ENCODE assay signal across 10 mouse cellular contexts in genomic region chr2:11869983-11870382, GRCm38 (mm10).
DNase-seq lines count a peak whose midpoint lies in the region; ATAC-seq and TF ChIP-seq lines count a peak whose summit lies in the region.
"Had no signal": no experiment of that assay in that cellular context is flagged by ENCODE, and none has a peak within 500 bp of the region (broad histone marks: within the 10 kb centered on the region; RNA-seq: fewer than 3 reads in every experiment).

No protein-coding gene starts in this region.

- TF ChIP-seq CTCF in kidney, postnatal 0 days (IDR thresholded peaks at IDR 0.05; ENCODE audit: low read depth) = peak; percentile 65

- no peaks in the 10 kb centered on the region for H3K4me1 ChIP-seq in forebrain, embryonic 16.5 days (replicated peaks; ENCODE audit: control insufficient read depth, insufficient read depth, low read length)
- no peaks in the 10 kb centered on the region for H3K4me1 ChIP-seq in forebrain, embryonic 11.5 days (replicated peaks; ENCODE audit: control insufficient read depth, insufficient read depth, low read length)
- H3K4me1 ChIP-seq in kidney, postnatal 0 days (replicated peaks; ENCODE audit: insufficient read depth, low read length) = no peaks in the 10 kb centered on the region
- H3K4me1 ChIP-seq: heart, embryonic 15.5 days had no signal

- WGBS in forebrain, embryonic 16.5 days = 34% methylated on average over 2 of the region's 2 CpGs
- WGBS in forebrain, embryonic 11.5 days = 56% methylated on average over 2 of the region's 2 CpGs
- 34% methylated on average over 2 of the region's 2 CpGs for WGBS in kidney, postnatal 0 days

- no peaks in the 10 kb centered on the region for H3K36me3 ChIP-seq in forebrain, embryonic 16.5 days (ENCODE audit: control insufficient read depth, insufficient read depth)
- H3K36me3 ChIP-seq in forebrain, embryonic 11.5 days (ENCODE audit: control insufficient read depth, insufficient read depth, low read length) = no peaks in the 10 kb centered on the region
- no peaks in the 10 kb centered on the region for H3K36me3 ChIP-seq in kidney, postnatal 0 days (ENCODE audit: insufficient read depth, low read length)
- H3K36me3 ChIP-seq: heart, embryonic 15.5 days had no signal

- no peak for DNase-seq in forebrain, embryonic 11.5 days (ENCODE audit: low spot score)
- DNase-seq in kidney, postnatal 0 days (ENCODE audit: low spot score) = peak; percentile 19
- DNase-seq in kidney, adult 11 months = no peak
- peak; percentile 13 for DNase-seq in CD4-positive, CD25-positive, alpha-beta regulatory T cell, adult 2 months (ENCODE audit: low read depth, low spot score)
- no peak for DNase-seq in thymus, postnatal 14 days
- DNase-seq in spleen, postnatal 4 days (ENCODE audit: low spot score in 2 of 2) = no peak
- DNase-seq: embryo, embryonic 11 days had no signal

- no peak overlapping the region for H3K4me3 ChIP-seq in forebrain, embryonic 16.5 days (replicated peaks; ENCODE audit: low read length)
- H3K4me3 ChIP-seq in forebrain, embryonic 11.5 days (ENCODE audit: low read depth, low read length) = no peak overlapping the region
- no peak overlapping the region for H3K4me3 ChIP-seq in kidney, postnatal 0 days (replicated peaks; ENCODE audit: low read depth, low read length)
- H3K4me3 ChIP-seq: heart, embryonic 15.5 days had no signal

- H3K9me3 ChIP-seq in forebrain, embryonic 16.5 days (ENCODE audit: control insufficient read depth, low read length) = no peaks in the 10 kb centered on the region
- H3K9me3 ChIP-seq in forebrain, embryonic 11.5 days (ENCODE audit: control insufficient read depth, low read length) = no peaks in the 10 kb centered on the region
- H3K9me3 ChIP-seq in kidney, postnatal 0 days (replicated peaks; ENCODE audit: low read length) = no peaks in the 10 kb centered on the region

- peak; percentile 58 for ATAC-seq in forebrain, embryonic 16.5 days
- no peak for ATAC-seq in forebrain, embryonic 11.5 days (replicated peaks; ENCODE audit: low FRiP score)
- no peak for ATAC-seq in kidney, postnatal 0 days (replicated peaks; ENCODE audit: low FRiP score, low read depth)
- peak; percentile 64 for ATAC-seq in megakaryocyte progenitor cell, adult 5-6 weeks (replicated peaks; ENCODE audit: poor library complexity)

- H3K27me3 ChIP-seq in forebrain, embryonic 16.5 days (replicated peaks; ENCODE audit: control insufficient read depth, insufficient read depth, low read length) = no peaks in the 10 kb centered on the region
- no peaks in the 10 kb centered on the region for H3K27me3 ChIP-seq in forebrain, embryonic 11.5 days (ENCODE audit: control insufficient read depth, insufficient read depth, low read length)
- no peaks in the 10 kb centered on the region for H3K27me3 ChIP-seq in kidney, postnatal 0 days (ENCODE audit: insufficient read depth, low read length)
- H3K27me3 ChIP-seq: heart, embryonic 15.5 days had no signal

- no peak overlapping the region for H3K9ac ChIP-seq in forebrain, embryonic 16.5 days (replicated peaks; ENCODE audit: low read depth, low read length)
- no peak overlapping the region for H3K9ac ChIP-seq in forebrain, embryonic 11.5 days (ENCODE audit: low read length)
- H3K9ac ChIP-seq in kidney, postnatal 0 days (ENCODE audit: low read depth, low read length) = no peak overlapping the region
- H3K9ac ChIP-seq: heart, embryonic 15.5 days had no signal

- no peak overlapping the region for H3K4me2 ChIP-seq in forebrain, embryonic 16.5 days (ENCODE audit: low read length)
- no peak overlapping the region for H3K4me2 ChIP-seq in forebrain, embryonic 11.5 days (ENCODE audit: low read depth, low read length, severe bottlenecking)
- no peak overlapping the region for H3K4me2 ChIP-seq in kidney, postnatal 0 days (ENCODE audit: low read length)
- H3K4me2 ChIP-seq: heart, embryonic 15.5 days had no signal

- no peak overlapping the region for H3K27ac ChIP-seq in forebrain, embryonic 16.5 days (ENCODE audit: low read length)
- no peak overlapping the region for H3K27ac ChIP-seq in forebrain, embryonic 11.5 days (ENCODE audit: low read depth, low read length)
- no peak overlapping the region for H3K27ac ChIP-seq in kidney, postnatal 0 days
- H3K27ac ChIP-seq: heart, embryonic 15.5 days had no signal

Comparison
In these comparisons a context has a peak if more than half of its experiments do, and no peak if none do; other contexts are left out.
1. ATAC-seq: peak in forebrain, embryonic 16.5 days (single experiment) and megakaryocyte progenitor cell, adult 5-6 weeks (single experiment); none in forebrain, embryonic 11.5 days (single experiment) and kidney, postnatal 0 days (single experiment).
2. DNase-seq: peak in kidney, postnatal 0 days (single experiment) and CD4-positive, CD25-positive, alpha-beta regulatory T cell, adult 2 months (single experiment); none in forebrain, embryonic 11.5 days (single experiment), kidney, adult 11 months (single experiment), thymus, postnatal 14 days (single experiment) and spleen, postnatal 4 days (0 of 2).